Mouse (Mus musculus) small intestine, adult 2 months (tissue): Measurements from ENCODE around the gene Fxyd2. TPM values are rescaled to one million over a fixed set of nuclear protein-coding genes. Genes with fewer than 3 reads are reported as not detected.
A peak's percentile ranks its signal among the peaks of the same experiment; 100 is the strongest.

ENCODE experiments used
- H3K27ac ChIP-seq: fragments of 200-500 bp; 2 replicates; pipeline ENCODE4 v1.5.1; 2012; ENCODE audit warnings: low read depth, low read length, control low read depth, inconsistent platforms; ENCODE audit not compliant: insufficient read depth
- H3K27me3 ChIP-seq: fragments of 200-500 bp; 2 replicates; pipeline ENCODE4 v1.6.1; 2012; ENCODE audit warnings: mild to moderate bottlenecking, moderate library complexity, low read length, inconsistent platforms; ENCODE audit not compliant: control insufficient read depth, insufficient read depth
- H3K36me3 ChIP-seq: fragments of 200-500 bp; 2 replicates; pipeline ENCODE4 v1.6.1; 2012; ENCODE audit warnings: mild to moderate bottlenecking, low read length, control low read depth, inconsistent platforms; ENCODE audit not compliant: control insufficient read depth, insufficient read depth
- H3K4me1 ChIP-seq: fragments of 200-500 bp; 2 replicates; pipeline ENCODE4 v1.6.1; 2012; ENCODE audit warnings: low read length, inconsistent platforms, mixed read lengths; ENCODE audit not compliant: control insufficient read depth, insufficient read depth, insufficient read length
- H3K4me3 ChIP-seq: fragments of 200-500 bp; 2 replicates; pipeline ENCODE4 v1.5.1; 2012; ENCODE audit warnings: low read depth, mild to moderate bottlenecking, control low read depth, inconsistent platforms, low read length, moderate library complexity
- CTCF ChIP-seq: fragments of 200-500 bp; IDR thresholded peaks from 2 replicates; pipeline ENCODE4 v1.5.1; 2012; ENCODE audit warnings: low read depth, mild to moderate bottlenecking, control low read depth, inconsistent platforms, low read length, moderate library complexity, mixed read lengths; ENCODE audit not compliant: insufficient replicate concordance, insufficient read length; ENCODE audit errors: extremely low read depth
- POLR2A ChIP-seq: fragments of 200-500 bp; IDR thresholded peaks from 2 replicates; pipeline ENCODE4 v1.6.1; 2012; ENCODE audit warnings: low read depth, mild to moderate bottlenecking, control low read depth, inconsistent platforms, low read length, moderate library complexity
- WGBS: fragments of 180-500 bp; shearing (Covaris S2); methylation state at CpG from one replicate; pipeline ENCODE4 v1.1.7; 2018; 5-methylcytosine and 5-hydroxymethylcytosine counted together
- polyA plus RNA-seq: library from polyadenylated mRNA; depleted of rRNA; stranded (reverse); fragments of >200 nt; gene quantifications from 2 replicates; pipeline ENCODE4 v1.2.3, GENCODE M21; 2012

Gene Fxyd2
- polyA plus RNA-seq, 1 experiment: 4.6 TPM

- Histone ChIP-seq H3K36me3 (no peaks in the 10 kb centered on the region), H3K27ac (no peak overlapping the region), H3K4me3 (peak overlapping the region; percentile 27), H3K27me3 (no peaks in the 10 kb centered on the region), H3K4me1 (peaks cover 4% of the 10 kb centered on the region; the same call in 1 of the 2 replicates)
- WGBS: 35% methylated on average over 33 of the region's 33 CpGs
- TF ChIP-seq CTCF (peak; percentile 70; the same call in 1 of the 2 replicates), POLR2A (no peak)
Measured at GRCm38 (mm10) chr9:45407706-45408675, 8.5 kb downstream of the Fxyd2 start.

GRCm38 (mm10) chr9:45410193-45410592 is 10.7 kb downstream of the Fxyd2 start:
- Histone ChIP-seq H3K36me3 (no peaks in the 10 kb centered on the region), H3K27me3 (no peaks in the 10 kb centered on the region), H3K4me1 (peaks cover 4% of the 10 kb centered on the region; the same call in 1 of the 2 replicates), H3K4me3 (no peak overlapping the region), H3K27ac (no peak overlapping the region)
- WGBS: 60% methylated on average over 5 of the region's 5 CpGs
- TF ChIP-seq POLR2A: no peak
- no peak for TF ChIP-seq CTCF

GRCm38 (mm10) chr9:45410614-45411013 is 11.1 kb downstream of the Fxyd2 start:
- 92% methylated on average over 2 of the region's 2 CpGs for WGBS

GRCm38 (mm10) chr9:45411111-45411510 is 11.6 kb downstream of the Fxyd2 start:
- H3K27me3 ChIP-seq: no peaks in the 10 kb centered on the region
- WGBS: 71% methylated on average over 3 of the region's 3 CpGs
- TF ChIP-seq POLR2A: no peak
- TF ChIP-seq CTCF: no peak

More at GRCm38 (mm10) chr9:45410614-45411013, 11.1 kb downstream of the Fxyd2 start:
- Histone ChIP-seq H3K27me3 (no peaks in the 10 kb centered on the region), H3K4me1 (peaks cover 4% of the 10 kb centered on the region; the same call in 1 of the 2 replicates), H3K4me3 (no peak overlapping the region), H3K36me3 (no peaks in the 10 kb centered on the region), H3K27ac (no peak overlapping the region)
- TF ChIP-seq CTCF (no peak), POLR2A (no peak)

GRCm38 (mm10) chr9:45411803-45412202 is 12.3 kb downstream of the Fxyd2 start:
- Histone ChIP-seq H3K4me1 (peaks cover 5% of the 10 kb centered on the region; the same call in 1 of the 2 replicates), H3K27ac (no peak overlapping the region), H3K36me3 (no peaks in the 10 kb centered on the region), H3K4me3 (no peak overlapping the region), H3K27me3 (no peaks in the 10 kb centered on the region)
- WGBS: 11% methylated on average over 7 of the region's 7 CpGs
- TF ChIP-seq CTCF (no peak), POLR2A (no peak)

More at GRCm38 (mm10) chr9:45411111-45411510, 11.6 kb downstream of the Fxyd2 start:
- H3K36me3 ChIP-seq: no peaks in the 10 kb centered on the region
- peaks cover 4% of the 10 kb centered on the region; the same call in 1 of the 2 replicates for H3K4me1 ChIP-seq
- no peak overlapping the region for H3K4me3 ChIP-seq
- no peak overlapping the region for H3K27ac ChIP-seq

GRCm38 (mm10) chr9:45412287-45412686 is 12.8 kb downstream of the Fxyd2 start:
- no peaks in the 10 kb centered on the region for H3K36me3 ChIP-seq
- 4% methylated on average over 10 of the region's 10 CpGs for WGBS
- no peak overlapping the region for H3K27ac ChIP-seq
- no peaks in the 10 kb centered on the region for H3K27me3 ChIP-seq
- TF ChIP-seq POLR2A: no peak
- peak; percentile 82 for TF ChIP-seq CTCF
- H3K4me1 ChIP-seq: peaks cover 9% of the 10 kb centered on the region; the same call in 1 of the 2 replicates
- no peak overlapping the region for H3K4me3 ChIP-seq
